Mouse (Mus musculus) B cell, adult 2 months (primary cell): ENCODE results near the gene Plscr5.
A peak's percentile ranks its signal among the peaks of the same experiment; 100 is the strongest.

ENCODE experiments used
- DNase-seq, 2 experiments: peaks; one replicate each; pipeline ENCODE4 v3.0.0; 2022

Gene Plscr5

DNA sequence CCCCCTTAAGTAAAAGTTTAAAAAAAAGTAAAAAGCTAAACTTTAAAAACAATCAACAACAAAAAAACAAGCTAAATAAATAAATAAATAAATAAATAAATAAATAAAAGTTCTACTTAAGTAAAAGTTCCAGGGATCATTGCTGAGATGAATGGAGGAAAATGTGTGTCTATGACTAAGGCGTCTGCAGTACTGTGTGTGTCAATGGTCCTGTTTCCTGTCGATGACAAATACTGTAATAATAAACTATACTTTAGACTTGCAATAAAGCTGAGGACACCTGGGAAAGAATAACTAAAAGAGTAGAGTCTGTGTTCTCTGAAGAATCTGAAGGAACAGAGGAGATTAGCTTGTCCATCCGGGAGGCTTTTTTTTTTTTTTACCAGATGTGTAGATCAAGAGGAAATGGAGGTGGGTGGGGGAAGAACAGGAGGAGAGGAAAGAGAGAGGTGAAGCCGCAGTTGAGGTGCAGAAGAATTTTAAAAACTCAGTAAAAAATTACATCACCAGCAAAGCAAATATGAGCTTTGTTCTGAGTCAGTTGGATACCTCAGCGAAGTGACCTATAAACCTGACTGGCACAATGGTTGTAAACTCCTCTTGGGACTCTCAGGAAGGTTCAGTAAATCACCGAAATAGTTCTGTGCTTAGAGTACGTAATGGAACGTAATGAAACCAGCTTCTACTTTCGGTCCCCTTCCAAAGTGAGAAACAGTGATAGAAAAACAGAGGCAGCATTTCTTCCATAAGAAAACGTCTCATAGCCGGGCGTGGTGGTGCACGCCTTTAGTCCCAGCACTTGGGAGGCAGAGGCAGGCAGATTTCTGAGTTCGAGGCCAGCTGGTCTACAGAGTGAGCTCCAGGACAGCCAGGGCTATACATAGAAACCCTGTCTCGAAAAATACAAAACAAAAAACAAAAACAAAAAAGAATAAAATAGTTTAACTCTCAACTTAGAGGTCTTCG lies 36.4 kb downstream of the Plscr5 start:
- DNase-seq = no peak

DNA sequence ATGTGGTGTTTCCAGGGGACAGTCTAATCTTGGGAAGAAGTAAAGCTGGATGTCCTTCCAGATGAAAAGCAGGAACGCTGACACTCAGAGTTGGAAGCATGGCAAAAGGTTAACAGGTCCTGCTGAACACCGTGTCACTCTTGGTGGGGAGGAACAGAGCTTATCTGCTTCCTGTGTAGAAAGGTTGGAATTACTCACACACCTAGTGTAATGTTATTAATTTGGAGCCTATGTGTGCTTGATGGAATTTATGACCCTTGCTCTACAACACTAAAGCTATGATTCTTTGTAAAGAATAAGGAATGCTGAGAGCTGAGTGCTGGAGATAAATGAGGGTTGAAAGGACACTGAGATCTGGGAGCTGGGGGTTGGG lies 37.1 kb downstream of the Plscr5 start:
- no peak for DNase-seq

DNA sequence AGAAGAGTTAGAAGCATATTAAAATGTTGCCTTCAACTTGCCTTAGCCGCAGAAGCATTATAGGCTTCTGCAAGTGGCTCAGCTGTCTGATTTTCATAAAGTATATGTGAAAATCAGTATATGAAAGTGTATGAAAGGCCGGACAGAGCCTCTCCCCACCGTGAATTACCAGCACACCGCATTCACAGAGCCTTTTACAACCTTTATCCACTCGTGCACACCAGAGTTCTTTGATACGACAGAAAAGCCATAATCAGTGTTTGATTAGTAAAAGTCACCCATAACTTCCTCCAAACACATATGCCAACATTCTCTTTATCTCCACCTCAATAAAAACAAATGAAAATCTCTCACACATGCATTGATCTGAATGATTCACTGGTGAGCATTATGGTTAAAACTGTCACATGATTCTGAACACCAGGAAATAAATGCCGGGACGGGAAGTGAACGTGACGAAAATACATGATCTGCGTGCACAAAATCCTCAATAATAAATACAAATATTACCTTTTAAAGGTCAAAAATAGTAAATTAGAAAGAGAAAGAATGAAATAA lies 42.2 kb downstream of the Plscr5 start:
- DNase-seq = no peak

DNA sequence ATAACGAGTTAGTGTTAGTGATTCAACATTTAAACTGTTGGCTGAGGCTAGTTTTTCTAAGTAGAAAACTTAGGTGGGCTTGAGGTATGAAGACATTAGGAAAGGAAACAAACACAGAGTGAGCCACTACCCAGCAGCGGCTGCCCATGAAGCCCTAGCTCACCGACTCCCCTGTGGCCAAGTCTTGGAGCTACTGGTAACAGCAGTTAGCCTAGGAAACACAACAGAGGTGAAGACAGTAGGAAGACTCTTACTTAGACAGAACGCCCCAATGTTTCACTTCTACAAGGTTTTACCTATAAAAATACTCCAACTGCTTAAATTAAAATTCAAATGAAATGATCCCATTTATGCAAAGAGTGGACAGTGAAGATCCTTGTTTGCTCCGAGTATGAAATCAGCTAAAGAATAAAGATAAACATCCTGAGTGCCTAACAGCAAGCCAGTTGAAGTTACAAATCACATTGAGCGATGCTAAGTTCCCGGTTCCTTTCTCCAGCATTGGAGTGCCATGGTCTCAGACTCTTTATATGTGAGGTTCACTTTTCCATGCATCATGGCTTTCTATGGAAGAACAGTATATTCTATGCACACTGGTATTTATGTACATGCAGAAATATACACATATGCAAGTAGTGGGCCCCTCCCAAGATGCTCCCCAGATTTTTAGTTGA lies 56.2 kb downstream of the Plscr5 start:
- no peak for DNase-seq

DNA sequence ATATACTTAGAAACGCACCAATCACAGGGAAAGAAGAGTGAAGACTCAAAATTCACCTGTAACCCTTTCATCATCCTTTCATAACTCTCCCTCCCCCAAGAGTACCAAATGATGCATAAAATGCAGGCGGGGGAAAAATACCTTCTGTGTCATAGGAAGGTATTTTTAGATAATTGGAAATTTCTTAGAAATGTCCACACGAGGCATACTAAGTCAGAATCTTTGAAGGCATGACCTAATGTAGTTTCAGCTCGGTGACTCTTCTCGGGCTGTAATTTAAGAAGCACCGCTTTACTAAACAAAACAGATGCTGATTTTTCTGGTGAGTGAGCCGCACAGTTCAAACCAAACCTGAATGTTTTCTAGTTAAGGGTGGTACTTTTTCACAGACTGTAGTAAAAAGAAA lies 56.7 kb downstream of the Plscr5 start, which contains the start of gene Plscr1:
Gene Plscr1, plus strand, starts transcription at position 304 of the 406 bp plus-strand sequence.
- DNase-seq = no peak

DNA sequence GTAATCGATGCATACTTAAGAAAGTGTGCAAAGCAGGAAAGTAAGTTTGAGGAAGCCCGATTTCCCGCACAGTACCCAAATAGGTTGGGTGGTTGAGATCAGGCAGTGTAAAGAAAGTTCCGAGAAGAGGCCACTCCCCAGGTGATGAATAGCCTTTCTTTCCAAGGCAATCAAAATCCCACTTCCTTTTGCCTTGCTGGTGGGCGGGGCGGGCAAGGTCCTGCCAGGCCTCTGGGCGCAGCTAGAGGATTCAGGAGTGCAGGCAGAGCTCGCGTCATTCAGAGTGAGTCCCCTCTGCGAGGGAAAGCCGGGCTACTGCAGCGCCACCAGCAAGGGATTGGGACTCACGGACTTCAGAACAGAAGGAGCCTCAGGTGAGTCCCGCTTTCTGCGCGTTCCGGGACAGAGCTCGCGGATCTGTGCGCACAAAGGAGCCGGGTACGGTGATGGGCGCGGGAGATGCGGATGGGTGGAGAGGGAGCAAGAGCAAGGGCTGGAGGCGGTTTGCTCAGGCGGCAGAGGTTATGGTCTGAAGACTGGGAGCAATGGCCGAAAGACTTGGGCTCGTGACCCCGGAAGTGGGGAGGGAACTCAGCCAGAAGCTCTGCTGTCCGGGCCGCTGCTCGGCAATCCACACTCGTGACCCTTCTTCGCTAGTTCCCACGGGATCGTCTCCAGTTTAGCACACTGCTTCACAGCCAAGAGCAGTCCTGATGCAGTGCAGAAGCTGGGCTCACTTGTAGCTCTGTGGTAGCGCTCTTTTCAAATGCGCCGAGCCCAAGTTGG lies 57.4 kb downstream of the Plscr5 start:
- peak; percentile 54 to 59 for DNase-seq

DNA sequence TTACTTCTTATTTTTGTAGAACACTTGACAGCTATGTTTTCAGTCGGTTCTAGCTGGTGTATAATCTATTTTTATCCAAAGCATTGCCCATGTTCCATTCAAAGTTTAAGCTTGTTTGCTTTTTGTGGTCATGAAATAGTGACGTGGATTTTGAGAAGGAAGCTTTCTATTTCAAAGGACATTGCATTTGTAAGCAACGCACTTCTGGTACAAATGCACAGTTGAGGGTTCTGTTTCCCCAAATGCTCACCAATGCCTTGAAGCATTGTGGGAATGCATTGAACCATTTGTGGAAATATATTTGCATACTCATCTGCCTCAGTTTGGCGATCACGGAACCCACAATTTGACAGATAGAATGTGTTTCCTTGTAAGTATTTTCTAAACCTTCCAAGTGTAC lies 60.0 kb downstream of the Plscr5 start:
- DNase-seq = no peak

DNA sequence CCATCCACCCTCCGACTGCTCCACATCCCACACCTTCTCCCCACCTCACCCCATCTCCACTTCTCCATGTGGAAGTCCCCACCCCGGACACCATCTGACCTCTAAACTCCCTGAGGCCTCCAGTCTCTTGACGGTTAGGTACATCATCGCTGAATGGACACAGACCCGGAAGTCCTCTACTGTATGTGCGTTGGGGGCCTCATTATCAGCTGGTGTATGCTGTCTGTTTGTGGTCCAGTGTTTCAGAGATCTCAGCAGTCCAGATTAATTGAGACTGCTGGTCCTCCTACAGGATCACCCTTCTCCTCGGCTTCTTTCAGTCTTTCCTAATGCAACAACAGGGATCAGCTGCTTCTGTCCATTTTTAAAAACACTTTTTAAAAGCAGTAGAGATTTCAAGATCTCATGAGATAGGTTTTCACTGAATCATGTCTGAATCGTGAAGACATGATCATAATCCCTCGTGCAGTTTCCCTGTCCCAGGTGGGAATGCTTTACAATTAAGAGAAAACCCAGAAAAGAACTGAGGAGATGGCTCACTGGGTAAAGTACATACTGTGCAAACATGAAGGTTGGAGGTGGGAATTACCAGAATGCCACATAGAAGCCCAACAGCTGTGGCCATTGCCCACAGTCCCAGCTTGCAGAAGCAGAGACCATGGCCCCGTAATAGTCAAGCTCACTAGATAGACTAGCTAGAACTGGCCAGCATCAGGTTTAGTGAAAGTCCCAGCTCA lies 61.0 kb downstream of the Plscr5 start:
- DNase-seq = no peak
